Mouse (Mus musculus) kidney, embryonic 16.5 days (tissue): ENCODE measurements around the gene Gucd1. TPM values are rescaled to one million over a fixed set of nuclear protein-coding genes. Genes with fewer than 3 reads are reported as not detected.

Source experiments
- ATAC-seq: fragments of 200-750 bp; cut with Nextera tagmentation; 2 replicates; pipeline ENCODE4 v1.8.0; 2017; ENCODE audit warnings: moderate TSS enrichment; ENCODE audit not compliant: low FRiP score, low TSS enrichment
- H3K27ac ChIP-seq: fragments of 300-500 bp; sonication (generic); 2 replicates; pipeline ENCODE4 v1.5.1; 2014; ENCODE audit warnings: low read length
- H3K27me3 ChIP-seq: fragments of 300-500 bp; sonication (generic); 2 replicates; pipeline ENCODE4 v1.6.1; 2014; ENCODE audit warnings: low read length, control low read depth, mixed read lengths; ENCODE audit not compliant: insufficient read depth
- H3K36me3 ChIP-seq: fragments of 300-500 bp; sonication (generic); 2 replicates; pipeline ENCODE4 v1.6.1; 2014; ENCODE audit warnings: low read length, control low read depth, mixed read lengths; ENCODE audit not compliant: insufficient read depth
- H3K4me1 ChIP-seq: fragments of 300-500 bp; sonication (generic); 2 replicates; pipeline ENCODE4 v1.6.1; 2014; ENCODE audit warnings: low read length, control low read depth, mixed read lengths; ENCODE audit not compliant: insufficient read depth
- H3K4me2 ChIP-seq: fragments of 300-500 bp; sonication (generic); replicated peaks from 2 replicates; pipeline ENCODE4 v1.6.1; 2014; ENCODE audit warnings: low read depth, low read length
- H3K4me3 ChIP-seq: fragments of 300-500 bp; sonication (generic); 2 replicates; pipeline ENCODE4 v1.5.1; 2014; ENCODE audit warnings: mild to moderate bottlenecking, low read length
- H3K9ac ChIP-seq: fragments of 300-500 bp; sonication (generic); replicated peaks from 2 replicates; pipeline ENCODE4 v1.6.1; 2014; ENCODE audit warnings: low read length
- H3K9me3 ChIP-seq: fragments of 300-500 bp; sonication (generic); 2 replicates; pipeline ENCODE4 v1.6.1; 2016; ENCODE audit warnings: low read length, control low read depth
- WGBS: fragments of 180-500 bp; shearing (Covaris S2); extraction: QIAGEN DNeasy Blood & Tissue Kit; methylation state at CpG from one replicate; pipeline ENCODE4 v1.1.7; 2014; 5-methylcytosine and 5-hydroxymethylcytosine counted together
- polyA plus RNA-seq: library from polyadenylated mRNA; unstranded; fragments of >200 nt; fragmentation: Nextera tagmentation; extraction: Ambion mirVana; gene quantifications from 2 replicates; pipeline ENCODE4 v1.2.1, GENCODE M21; 2015

Gene Gucd1
- polyA plus RNA-seq, 1 experiment from 2014 or later, result 53.4 TPM

DNA sequence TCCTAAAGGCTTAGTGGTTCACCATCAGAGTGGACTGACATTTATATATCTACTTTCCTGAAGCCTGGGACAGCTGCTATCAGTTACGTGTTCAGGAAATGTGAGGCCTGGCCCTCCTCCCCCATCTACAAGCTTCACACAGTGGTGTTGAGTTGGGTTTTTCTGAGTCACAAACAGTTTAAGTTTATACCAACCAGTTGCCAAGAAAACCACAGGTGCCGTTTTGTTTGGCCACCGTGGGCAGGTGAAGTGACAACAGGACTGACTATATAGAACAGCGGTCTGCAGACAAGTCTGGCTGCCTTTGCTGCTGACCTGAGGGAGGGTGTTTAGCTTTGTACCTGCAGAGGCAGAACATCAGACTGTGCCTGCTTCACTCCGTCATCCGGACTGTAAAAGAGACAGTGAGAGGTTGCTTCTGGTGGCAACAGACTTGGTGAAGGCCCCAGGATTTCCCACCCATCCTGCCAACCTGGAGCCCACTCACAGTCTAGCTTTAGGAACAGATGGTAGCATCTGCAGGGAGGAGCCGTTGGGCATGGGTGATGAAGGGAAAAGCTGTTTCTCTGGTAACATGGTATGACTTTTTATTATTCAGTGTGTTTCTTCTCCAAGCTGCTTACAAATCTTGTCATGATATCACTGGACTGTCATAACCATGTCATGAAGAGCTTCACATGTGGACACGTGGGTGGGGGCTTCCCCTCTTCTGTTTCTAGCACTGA lies 214.3 kb downstream of the Gucd1 start:
- no peaks in the 10 kb centered on the region for H3K9me3 ChIP-seq
- peak overlapping the region; percentile 80 for H3K27ac ChIP-seq
- peaks cover 34% of the 10 kb centered on the region for H3K36me3 ChIP-seq
- WGBS, result 59% methylated on average over 8 of the region's 8 CpGs
- no peak overlapping the region for H3K4me2 ChIP-seq
- H3K4me1 ChIP-seq, result peaks cover 29% of the 10 kb centered on the region
- H3K9ac ChIP-seq, result no peak overlapping the region; the same call in 1 of the 2 replicates
- ATAC-seq, result 0 out of 2 replicates have a peak, but pooled peaks have one; percentile 21
- no peaks in the 10 kb centered on the region for H3K27me3 ChIP-seq
- no peak overlapping the region for H3K4me3 ChIP-seq

DNA sequence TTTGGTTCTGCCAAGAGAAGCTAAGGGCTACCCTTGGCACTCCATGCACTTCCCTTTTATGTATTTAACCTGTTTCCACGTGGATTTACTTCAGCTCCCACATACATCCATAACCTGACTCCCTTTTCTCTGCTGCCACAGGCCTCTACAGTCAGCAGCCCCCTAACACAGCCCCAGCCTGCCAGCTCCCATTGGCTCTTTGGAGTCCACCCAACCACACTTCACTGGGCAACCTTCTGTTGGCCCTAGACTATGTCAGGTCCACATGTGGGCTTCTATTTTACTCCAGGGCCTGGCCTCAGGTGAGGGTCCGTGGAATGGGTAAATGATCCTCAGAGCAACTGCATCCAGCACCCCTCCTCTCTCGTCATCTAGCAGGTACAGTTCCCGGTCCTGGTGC lies 215.2 kb downstream of the Gucd1 start:
- Histone ChIP-seq H3K9ac (no peak overlapping the region), H3K4me2 (no peak overlapping the region), H3K9me3 (no peaks in the 10 kb centered on the region), H3K36me3 (peaks cover 25% of the 10 kb centered on the region), H3K4me1 (peaks cover 29% of the 10 kb centered on the region), H3K4me3 (no peak overlapping the region), H3K27ac (no peak overlapping the region), H3K27me3 (no peaks in the 10 kb centered on the region)
- ATAC-seq, result no peak
- 83% methylated on average over 4 of the region's 4 CpGs for WGBS

DNA sequence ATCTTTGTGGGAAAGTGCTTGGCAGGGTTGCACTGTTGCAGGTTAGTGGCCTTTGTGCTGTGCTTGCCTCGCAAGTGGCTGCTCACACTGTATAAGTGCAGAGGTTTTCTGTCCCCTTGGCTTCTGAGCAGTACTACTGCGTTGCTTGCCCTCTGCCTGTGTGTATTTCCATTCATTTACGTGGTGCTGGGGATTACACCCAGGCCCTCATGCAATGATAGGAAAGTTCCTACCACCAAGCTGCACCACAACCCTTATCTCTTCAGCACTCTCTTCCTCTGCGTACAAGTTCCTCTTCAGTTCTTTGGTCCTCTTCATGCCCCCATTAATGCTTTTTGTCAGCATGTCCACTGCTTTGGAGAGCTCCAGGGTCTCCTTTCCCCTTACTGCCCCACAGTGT lies 215.8 kb downstream of the Gucd1 start:
- H3K4me2 ChIP-seq, result no peak overlapping the region
- no peak overlapping the region for H3K27ac ChIP-seq
- 93% methylated on average over 4 of the region's 4 CpGs for WGBS
- H3K4me1 ChIP-seq, result peaks cover 29% of the 10 kb centered on the region
- no peak overlapping the region for H3K4me3 ChIP-seq
- H3K36me3 ChIP-seq, result peaks cover 20% of the 10 kb centered on the region
- no peak for ATAC-seq
- H3K27me3 ChIP-seq, result no peaks in the 10 kb centered on the region
- no peaks in the 10 kb centered on the region for H3K9me3 ChIP-seq
- H3K9ac ChIP-seq, result no peak overlapping the region

DNA sequence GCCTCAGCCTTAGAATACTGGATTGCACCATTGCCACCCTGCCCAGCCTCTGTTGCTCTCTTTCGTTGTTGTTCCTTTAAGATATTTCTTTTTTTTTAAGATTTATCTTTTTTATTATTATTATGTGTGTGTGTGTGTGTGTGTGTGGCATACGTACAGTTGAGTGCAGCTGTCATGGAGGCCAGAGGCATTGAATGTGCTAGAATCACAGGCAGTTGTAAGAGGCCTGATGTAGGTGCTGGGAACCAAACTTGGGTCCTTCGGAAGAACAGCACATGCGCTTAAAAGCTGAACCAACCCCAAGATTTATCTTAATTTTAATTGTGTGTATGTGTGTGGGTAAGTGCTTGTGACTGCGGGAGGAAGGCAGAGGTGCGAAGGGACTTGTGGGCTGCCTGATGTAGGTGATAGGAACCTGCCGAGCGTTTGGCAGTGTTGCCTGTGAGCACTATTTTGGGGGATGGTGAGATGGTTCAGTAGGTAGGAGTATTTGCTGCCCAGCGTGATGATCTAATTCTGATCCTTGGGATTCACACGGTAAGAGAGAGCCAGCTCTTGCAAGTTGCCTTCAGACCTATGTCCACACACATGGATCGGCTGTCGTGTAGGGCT lies 216.5 kb downstream of the Gucd1 start:
- Histone ChIP-seq H3K4me1 (peaks cover 29% of the 10 kb centered on the region), H3K36me3 (peaks cover 17% of the 10 kb centered on the region), H3K4me2 (no peak overlapping the region), H3K27ac (no peak overlapping the region), H3K27me3 (no peaks in the 10 kb centered on the region), H3K4me3 (no peak overlapping the region), H3K9me3 (no peaks in the 10 kb centered on the region), H3K9ac (no peak overlapping the region)
- ATAC-seq, result no peak
- WGBS, result 95% methylated on average over 12 of the region's 12 CpGs

Other genes starting within 250 kb of the Gucd1 start
- 6.4 and 6.5 TPM in 2 replicates for gene Adora2a, start 201.1 kb downstream of the Gucd1 start, polyA plus RNA-seq
- gene Upb1, start 116.9 kb downstream of the Gucd1 start, polyA plus RNA-seq, result 3.1 and 3.3 TPM in 2 replicates
- 156 and 186 TPM in 2 replicates for gene Snrpd3, start 421 bp downstream of the Gucd1 start, polyA plus RNA-seq
- 3.3 and 3.8 TPM in 2 replicates for gene Lrrc75b, start 42.4 kb upstream of the Gucd1 start, polyA plus RNA-seq
- 244 and 292 TPM in 2 replicates for gene Ggt1, start 43.6 kb upstream of the Gucd1 start, polyA plus RNA-seq
- 6.4 and 9.5 TPM in 2 replicates for gene Ggt5, start 71.4 kb upstream of the Gucd1 start, polyA plus RNA-seq
- gene Susd2, start 126.0 kb upstream of the Gucd1 start, polyA plus RNA-seq, result 32.4 and 34.2 TPM in 2 replicates
- 34.0 and 34.9 TPM in 2 replicates for gene Cabin1, start 246.4 kb upstream of the Gucd1 start, polyA plus RNA-seq